Mouse (Mus musculus): Measurements from ENCODE around the gene Vil1.

- TF ChIP-seq TAL1 (IDR thresholded peaks at IDR 0.05; ENCODE audit: low read length) (no peak), GATA1 (IDR thresholded peaks at IDR 0.05; ENCODE audit: low read length) (no peak)
Observed at GRCm38 (mm10) chr1:74390924-74391748, 18.0 kb upstream of the Vil1 start, which contains the start of gene Ctdsp1.

Measured in erythroblast, embryonic 14.5 days (primary cell).